Mouse (Mus musculus) neutrophil, adult 5-6 weeks (primary cell): ENCODE measurements around the gene Ifne. TPM values are rescaled to one million over a fixed set of nuclear protein-coding genes. Genes with fewer than 3 reads are reported as not detected.

Experiments used
- total RNA-seq: library from RNA; stranded (forward); fragments of 200-1000 nt; gene quantifications from 2 replicates; pipeline ENCODE4 v1.2.3, GENCODE M21; 2017

The Ifne gene
- total RNA-seq, 1 experiment from 2014 or later, result not detected

Other genes with a start within 250 kb of the Ifne start
- gene C87499, start 245.8 kb downstream of the Ifne start, total RNA-seq, result not detected in 2 replicates
- gene Ifna13, start 235.7 kb downstream of the Ifne start, total RNA-seq, result not detected in 2 replicates
- gene Ifna16, start 203.3 kb downstream of the Ifne start, total RNA-seq, result not detected in 2 replicates
- gene Ifna2, start 196.3 kb downstream of the Ifne start, total RNA-seq, result not detected in 2 replicates
- gene Ifnab, start 188.8 kb downstream of the Ifne start, total RNA-seq, result not detected in 2 replicates
- 0.93 TPM in 1 of 2 replicates, not detected in the other for gene Gm26566, start 158.4 kb downstream of the Ifne start, total RNA-seq
- 45.5 and 48.4 TPM in 2 replicates for gene Klhl9, start 157.7 kb downstream of the Ifne start, total RNA-seq
- gene Gm13271, start 125.3 kb downstream of the Ifne start, total RNA-seq, result not detected in 2 replicates
- 0.35 TPM in 1 of 2 replicates, not detected in the other for gene Gm13283, start 120.1 kb downstream of the Ifne start, total RNA-seq
- gene Gm13290, start 106.4 kb downstream of the Ifne start, total RNA-seq, result not detected in 2 replicates
- not detected in 2 replicates for gene Gm13289, start 103.3 kb downstream of the Ifne start, total RNA-seq
- not detected in 2 replicates for gene Gm13272, start 100.4 kb downstream of the Ifne start, total RNA-seq
- not detected in 2 replicates for gene Ifnz, start 98.1 kb downstream of the Ifne start, total RNA-seq
- not detected in 2 replicates for gene Gm13276, start 94.5 kb downstream of the Ifne start, total RNA-seq
- gene Gm13277, start 91.6 kb downstream of the Ifne start, total RNA-seq, result not detected in 2 replicates
- not detected in 2 replicates for gene Gm13278, start 88.7 kb downstream of the Ifne start, total RNA-seq
- gene Gm13275, start 85.7 kb downstream of the Ifne start, total RNA-seq, result not detected in 2 replicates
- gene Gm13279, start 82.8 kb downstream of the Ifne start, total RNA-seq, result not detected in 2 replicates
- gene Gm13285, start 80.5 kb downstream of the Ifne start, total RNA-seq, result not detected in 2 replicates
- gene Gm13287, start 76.9 kb downstream of the Ifne start, total RNA-seq, result not detected in 2 replicates
- not detected in 2 replicates for gene Gm13288, start 74.7 kb downstream of the Ifne start, total RNA-seq
- gene Ifna7, start 64.0 kb downstream of the Ifne start, total RNA-seq, result not detected in 2 replicates
- not detected in 2 replicates for gene Ifna11, start 60.2 kb downstream of the Ifne start, total RNA-seq
- not detected in 2 replicates for gene Ifna6, start 52.8 kb downstream of the Ifne start, total RNA-seq
- not detected in 2 replicates for gene Ifna5, start 44.7 kb downstream of the Ifne start, total RNA-seq
- gene Ifna4, start 38.3 kb downstream of the Ifne start, total RNA-seq, result not detected in 2 replicates
- gene Ifna1, start 30.1 kb downstream of the Ifne start, total RNA-seq, result not detected in 2 replicates